Mouse (Mus musculus) layer of hippocampus, adult 2 months (tissue): ENCODE measurements at regions not wholly inside any gene's neighbourhood (a gene's known extent, or its start where the extent isn't known, plus 50 kb on each side); places are given as distances from the start of the nearest gene placed in this dataset.

Source experiments
- DNase-seq, 2 experiments: peaks; one replicate each; pipeline ENCODE4 v3.0.0; 2022; ENCODE audit warnings: low spot score in 2 of 2
- H3K27ac ChIP-seq: fragments of 200-600 bp; 2 replicates; pipeline ENCODE4 v1.8.1; 2022
- H3K4me3 ChIP-seq: fragments of 200-600 bp; 2 replicates; pipeline ENCODE4 v1.8.1; 2022; ENCODE audit warnings: mild to moderate bottlenecking
- CTCF ChIP-seq: fragments of 200-600 bp; conservative IDR thresholded peaks from 2 replicates; pipeline ENCODE4 v1.8.1; 2022; ENCODE audit warnings: antibody characterized with exemption, mild to moderate bottlenecking, moderate library complexity

DNA sequence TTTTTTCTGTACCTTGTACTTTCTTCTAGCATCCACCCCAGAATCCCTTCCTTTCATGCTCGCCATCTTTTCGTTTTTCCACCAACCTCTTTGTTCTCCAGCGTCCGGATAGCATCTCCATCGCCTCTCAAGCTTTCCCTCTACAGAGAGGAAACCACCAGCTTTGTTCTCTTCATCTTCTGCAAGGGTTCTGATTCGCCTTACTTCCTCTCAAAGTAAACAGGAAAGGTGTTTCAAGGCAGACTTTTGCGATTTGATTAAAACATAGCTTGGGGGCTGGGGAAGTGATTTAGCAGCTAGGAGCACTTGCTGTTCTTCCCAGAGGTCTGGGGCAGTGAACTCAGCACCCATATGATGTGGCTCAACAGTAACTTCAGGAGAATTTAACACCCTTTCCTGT is 71.4 kb downstream of the Emp1 start:
- no peak for TF ChIP-seq CTCF
- DNase-seq: no peak
- H3K27ac ChIP-seq: no peak overlapping the region
- H3K4me3 ChIP-seq: no peak overlapping the region

DNA sequence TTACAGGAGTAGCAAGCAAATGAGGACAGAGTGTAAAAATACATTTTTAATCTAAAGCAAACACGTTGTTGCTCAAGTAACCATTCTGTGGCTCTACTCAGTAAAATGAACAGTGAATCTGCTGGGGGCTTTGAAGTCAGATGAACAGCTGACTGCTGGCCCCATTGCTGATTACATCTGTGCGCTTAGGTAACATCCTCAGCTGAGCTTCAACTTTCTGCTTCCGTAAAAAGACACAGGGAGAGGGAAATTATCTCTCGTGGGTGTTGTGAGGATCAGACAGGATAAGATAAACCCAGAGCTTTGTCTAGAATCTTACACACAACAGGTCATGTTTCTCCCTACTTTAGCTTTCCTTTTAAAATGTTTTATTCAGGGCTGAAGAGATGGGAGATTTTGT is 74.0 kb downstream of the Emp1 start:
- TF ChIP-seq CTCF: no peak
- no peak overlapping the region for H3K27ac ChIP-seq
- no peak overlapping the region for H3K4me3 ChIP-seq
- DNase-seq: no peak

DNA sequence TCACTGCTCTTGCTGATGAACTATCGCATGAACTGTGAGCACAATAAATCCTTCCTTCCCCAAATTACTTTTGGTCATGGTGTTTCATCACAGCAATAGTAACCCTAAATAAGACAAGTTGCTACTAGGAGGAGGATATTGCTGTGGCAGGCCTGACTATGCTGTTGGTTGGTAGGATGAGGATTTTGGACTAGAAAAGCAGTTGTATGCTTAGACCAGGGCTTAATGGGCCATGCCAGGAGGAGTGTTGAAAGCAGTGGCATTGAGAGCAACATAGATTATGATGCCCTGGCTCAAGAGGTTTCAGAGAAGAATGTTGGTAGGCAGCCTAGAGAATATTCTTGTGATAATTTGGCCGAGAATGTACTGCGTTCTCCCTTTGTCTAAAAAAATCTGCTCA is 75.9 kb downstream of the Emp1 start:
- DNase-seq: no peak
- TF ChIP-seq CTCF: no peak
- Histone ChIP-seq H3K4me3 (no peak overlapping the region), H3K27ac (no peak overlapping the region)

DNA sequence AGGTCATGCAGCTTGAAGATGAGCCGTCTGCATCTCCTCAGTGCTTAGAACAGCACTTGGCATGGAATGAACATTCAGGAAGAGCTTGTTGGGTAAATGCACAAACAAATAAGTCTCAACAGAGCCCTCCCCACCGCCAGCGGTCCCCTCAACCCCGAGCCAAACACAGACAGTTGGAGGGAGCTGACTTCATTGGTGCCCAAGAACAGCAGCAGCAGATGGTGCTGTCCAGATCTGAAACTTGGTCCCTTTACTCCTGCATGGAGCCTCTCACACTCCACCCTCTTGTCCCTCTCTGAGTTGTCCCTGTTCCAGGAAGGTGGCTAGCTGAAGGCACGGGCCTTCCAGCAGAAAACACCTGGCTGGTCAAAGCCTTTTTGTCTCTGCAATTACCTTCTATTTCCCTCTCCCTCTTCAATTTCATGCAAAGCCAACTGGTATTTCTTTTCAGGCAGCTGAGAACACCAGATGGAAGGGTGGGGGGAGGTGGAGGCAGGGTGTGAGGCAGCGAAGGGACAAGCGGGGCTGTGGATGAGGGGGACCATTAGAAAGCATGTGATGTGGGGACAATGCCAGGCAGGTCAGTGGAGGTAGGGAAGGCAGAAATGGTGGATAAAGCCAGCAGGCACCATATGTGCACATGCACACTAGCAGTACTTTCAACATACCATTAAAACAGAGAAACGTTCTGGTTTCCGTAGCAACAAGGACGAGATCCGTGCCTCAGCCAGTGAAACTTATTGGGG is 79.0 kb downstream of the Emp1 start:
- H3K27ac ChIP-seq: peak overlapping the region; percentile 89
- no peak overlapping the region for H3K4me3 ChIP-seq
- TF ChIP-seq CTCF: no peak
- peak; percentile 79 to 82 for DNase-seq

DNA sequence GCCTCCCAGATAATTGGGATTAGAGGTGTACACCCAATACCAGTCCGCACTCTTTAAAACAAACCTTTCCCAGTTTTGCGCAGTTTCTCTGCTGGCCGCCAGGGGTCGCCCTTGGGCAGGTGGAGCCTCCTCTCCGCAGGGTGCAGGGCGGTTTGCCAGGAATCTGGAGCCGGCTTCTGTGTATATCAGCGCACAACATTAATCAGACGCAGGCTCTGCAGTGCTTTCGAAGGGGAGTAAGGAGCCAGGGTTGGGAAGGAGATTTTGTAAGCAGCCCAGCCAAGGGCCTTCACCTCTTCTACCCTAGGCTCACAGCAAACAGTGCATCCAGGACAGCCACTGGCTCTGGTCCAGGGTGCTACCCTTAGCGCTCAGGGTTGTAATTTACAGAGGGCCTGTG is 82.3 kb downstream of the Emp1 start:
- peak; percentile 99 for TF ChIP-seq CTCF
- DNase-seq: peak; percentile 91 to 96
- Histone ChIP-seq H3K27ac (peak overlapping the region; percentile 89), H3K4me3 (peak overlapping the region; percentile 22; the same call in 1 of the 2 replicates)

DNA sequence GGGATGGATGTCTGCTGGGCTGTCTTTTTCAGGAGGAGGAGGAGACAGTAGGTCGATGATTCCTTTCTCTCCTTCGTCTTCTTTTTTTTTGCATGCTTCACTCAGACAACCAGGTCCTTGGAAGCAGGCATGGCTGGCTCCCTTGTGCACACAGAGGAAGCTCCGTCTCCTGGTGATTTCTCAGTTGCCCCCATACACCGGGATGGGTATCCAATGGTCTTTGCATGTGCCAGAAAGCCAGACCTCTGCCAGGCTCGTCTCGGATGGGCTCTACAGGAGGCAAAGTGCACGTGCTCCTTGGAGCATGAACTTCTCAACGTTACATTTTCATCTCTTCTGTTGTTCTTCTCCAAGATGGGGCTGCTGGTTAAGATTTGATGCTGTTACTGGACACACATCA is 82.7 kb downstream of the Emp1 start:
- peak overlapping the region; percentile 22; the same call in 1 of the 2 replicates for H3K4me3 ChIP-seq
- no peak for DNase-seq
- H3K27ac ChIP-seq: peak overlapping the region; percentile 89
- no peak for TF ChIP-seq CTCF

DNA sequence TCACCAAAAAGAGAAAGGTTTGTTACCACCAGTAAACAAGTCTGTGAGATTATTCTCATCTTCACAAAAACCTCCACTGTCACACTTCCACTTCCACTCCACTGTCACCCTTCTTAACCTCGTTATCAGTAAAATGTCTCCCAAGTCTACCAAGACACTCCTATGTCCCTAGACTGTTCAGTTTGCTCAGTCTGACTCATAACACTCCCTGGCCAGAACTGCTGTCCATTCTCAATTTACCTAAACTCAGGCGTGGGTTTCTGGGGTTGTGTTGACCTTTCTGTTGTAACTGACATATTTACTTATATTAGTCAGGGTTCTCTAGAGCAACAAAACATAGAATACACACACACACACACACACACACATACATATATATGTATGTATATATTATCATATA is 85.5 kb downstream of the Emp1 start:
- TF ChIP-seq CTCF: no peak

DNA sequence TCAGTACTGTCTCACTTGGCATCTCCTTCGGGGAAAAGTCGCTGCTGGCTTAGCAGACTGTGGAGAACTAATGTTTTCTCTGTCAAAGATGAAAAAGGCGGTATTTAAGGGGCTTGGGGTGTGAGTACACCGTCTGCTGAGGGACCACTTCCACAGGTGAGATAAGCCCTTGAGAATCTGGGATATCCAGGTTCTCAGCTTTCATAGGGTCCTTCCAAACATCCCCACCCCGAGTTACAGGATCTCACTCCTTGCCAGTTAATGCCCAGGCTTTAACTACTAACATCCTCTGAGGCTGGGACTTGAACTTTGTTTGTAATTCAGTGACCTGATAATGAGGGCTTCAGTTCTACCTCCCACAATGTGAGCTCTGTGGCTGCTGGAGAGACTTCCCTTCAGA is 86.9 kb downstream of the Emp1 start:
- Histone ChIP-seq H3K4me3 (no peak overlapping the region), H3K27ac (peak overlapping the region; percentile 40)
- no peak for DNase-seq
- no peak for TF ChIP-seq CTCF

More for the DNA sequence above, 85.5 kb downstream of the Emp1 start:
- Histone ChIP-seq H3K4me3 (no peak overlapping the region), H3K27ac (no peak overlapping the region)
- DNase-seq: no peak

DNA sequence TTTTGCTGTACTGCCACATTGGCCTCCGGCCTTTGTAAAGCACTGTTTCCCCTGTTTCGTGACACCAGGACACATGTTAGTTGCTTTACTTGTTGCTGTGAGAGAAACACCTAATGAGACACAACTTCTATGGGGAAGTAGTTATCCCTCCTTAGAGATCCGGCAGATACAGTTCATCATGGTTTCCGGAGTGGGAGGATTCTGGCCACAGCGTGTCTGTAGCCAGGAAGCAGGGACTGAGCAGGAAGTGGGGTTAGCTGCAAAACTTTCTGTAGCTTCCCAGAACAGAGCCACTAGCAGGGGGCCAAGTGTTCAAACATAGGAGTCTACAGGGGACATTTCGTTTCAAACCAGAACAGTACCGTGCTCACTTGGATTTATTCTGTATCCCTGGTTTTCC is 88.2 kb downstream of the Emp1 start:
- Histone ChIP-seq H3K4me3 (no peak overlapping the region), H3K27ac (peak overlapping the region; percentile 68; the same call in 1 of the 2 replicates)
- no peak for DNase-seq
- TF ChIP-seq CTCF: no peak

DNA sequence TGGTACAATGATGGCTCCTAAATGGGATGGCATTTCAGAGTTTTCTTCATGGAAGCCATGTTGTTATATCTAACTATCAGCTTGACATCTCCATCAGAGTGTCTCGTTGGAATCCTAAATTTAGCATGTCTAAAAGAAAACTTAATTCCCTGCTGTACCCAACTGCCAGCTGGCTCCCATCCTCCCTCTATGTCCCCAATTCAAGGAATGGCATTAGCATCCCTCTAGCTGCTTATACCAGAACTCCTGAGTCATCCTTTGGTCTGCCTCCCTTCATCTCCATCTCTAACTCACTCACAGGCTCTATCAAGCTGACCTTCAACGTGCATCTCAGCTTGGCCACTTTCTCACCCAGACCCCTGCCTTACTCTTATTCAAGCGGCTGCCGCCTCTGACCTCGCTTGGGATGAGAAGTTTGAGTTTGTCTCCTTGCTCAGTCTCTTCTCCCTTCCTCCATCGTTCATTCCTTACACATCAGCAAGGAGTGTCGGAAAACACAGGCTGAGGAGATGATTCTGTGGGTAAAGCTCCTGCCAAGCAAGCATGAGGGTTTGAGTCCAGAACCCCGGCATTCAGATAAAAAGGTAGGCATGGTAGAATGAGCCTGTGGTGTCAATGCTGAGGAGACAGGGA is 88.9 kb downstream of the Emp1 start:
- Histone ChIP-seq H3K4me3 (no peak overlapping the region), H3K27ac (peak overlapping the region; percentile 68)
- TF ChIP-seq CTCF: no peak
- peak in 1 of 2 experiments; percentile 50 for DNase-seq

DNA sequence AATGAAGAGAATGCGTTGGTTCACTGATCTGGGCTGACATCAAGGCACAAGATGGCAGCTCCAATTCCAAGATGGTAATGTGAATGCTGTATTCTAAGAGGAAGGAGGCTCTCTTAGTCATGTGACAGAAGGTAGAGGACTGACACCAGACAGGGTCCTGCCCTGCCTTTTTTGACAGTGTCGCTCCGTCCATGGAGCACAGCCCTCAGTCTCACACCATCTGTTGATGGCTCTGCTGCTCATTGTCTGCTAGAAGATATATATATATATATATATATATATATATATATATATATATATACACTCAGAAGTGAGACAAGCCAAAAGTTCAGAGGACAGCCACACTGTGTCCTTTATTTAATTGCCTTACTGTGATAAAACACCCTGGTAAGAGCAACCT is 90.7 kb downstream of the Emp1 start:
- TF ChIP-seq CTCF: no peak
- no peak for DNase-seq
- no peak overlapping the region for H3K4me3 ChIP-seq
- no peak overlapping the region for H3K27ac ChIP-seq

DNA sequence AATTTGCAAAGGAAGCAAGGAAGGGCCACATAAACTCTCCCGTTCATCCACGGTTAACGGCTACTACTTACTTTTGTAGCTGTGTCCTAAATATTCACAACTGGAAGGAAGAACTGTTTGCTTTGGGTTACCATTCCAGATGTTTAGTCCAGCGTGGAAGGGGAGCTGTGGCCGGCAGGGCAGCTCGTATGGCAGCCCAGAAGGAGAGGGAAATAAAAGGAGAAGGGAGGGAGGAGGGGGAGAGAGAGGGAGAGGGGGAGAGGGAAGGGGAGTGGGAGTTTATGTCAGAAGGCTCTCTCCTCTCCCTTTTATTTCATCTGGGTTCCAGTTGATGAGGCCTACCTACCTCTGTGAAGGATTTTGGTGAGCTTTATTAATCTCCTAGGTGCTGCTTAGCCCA is 110.2 kb downstream of the Emp1 start:
- no peak overlapping the region for H3K4me3 ChIP-seq
- TF ChIP-seq CTCF: no peak
- peak overlapping the region; percentile 32; the same call in 1 of the 2 replicates for H3K27ac ChIP-seq
- no peak for DNase-seq

DNA sequence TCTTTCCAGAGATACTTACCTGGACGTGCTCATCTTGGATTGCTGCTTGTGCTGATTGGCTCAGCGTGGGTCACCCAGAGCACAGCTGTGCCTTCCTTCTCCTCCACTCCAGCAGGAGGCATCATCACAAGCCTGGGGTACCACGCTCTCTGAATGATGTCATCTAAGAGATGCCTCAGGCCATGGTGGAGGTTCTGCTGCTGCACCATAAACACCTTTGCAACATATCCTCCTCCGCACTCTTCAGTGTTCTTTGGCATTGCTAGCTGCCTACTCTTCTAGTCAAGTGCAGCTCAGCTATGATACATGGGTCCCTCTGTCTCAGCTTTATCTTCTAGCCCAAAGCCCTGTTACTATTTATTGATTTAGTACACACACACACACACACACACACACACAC is 110.8 kb downstream of the Emp1 start:
- TF ChIP-seq CTCF: no peak
- no peak for DNase-seq
- H3K27ac ChIP-seq: peak overlapping the region; percentile 32; the same call in 1 of the 2 replicates
- no peak overlapping the region for H3K4me3 ChIP-seq

DNA sequence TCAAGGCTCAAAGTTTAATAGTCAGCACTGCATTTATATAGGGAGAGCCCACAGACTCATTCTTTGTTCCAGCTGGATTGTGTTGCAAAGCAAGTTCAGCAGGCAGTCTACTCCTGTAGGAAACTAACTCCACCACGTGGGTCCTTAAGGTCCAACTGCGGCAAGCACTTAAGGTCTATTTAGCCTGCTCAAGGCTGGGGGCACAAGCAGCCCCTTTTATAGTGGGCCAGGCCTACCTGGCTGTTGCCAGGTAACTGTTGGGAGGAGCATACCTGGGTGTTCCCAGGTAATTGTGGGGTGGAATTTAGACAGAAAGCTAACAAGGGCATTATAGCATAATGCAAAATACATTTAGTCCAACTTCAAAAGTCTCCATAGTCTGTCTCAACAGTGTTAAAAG is 126.5 kb downstream of the Emp1 start:
- H3K27ac ChIP-seq: no peak overlapping the region
- no peak overlapping the region for H3K4me3 ChIP-seq
- no peak for TF ChIP-seq CTCF
- DNase-seq: no peak
